Mouse (Mus musculus) limb, embryonic 13.5 days (tissue): ENCODE data around the gene C130050O18Rik. TPM values are rescaled to one million over a fixed set of nuclear protein-coding genes. Genes with fewer than 3 reads are reported as not detected.

ENCODE experiments used
- ATAC-seq: fragments of 200-750 bp; cut with Nextera tagmentation; 2 replicates; pipeline ENCODE4 v1.8.0; 2017; ENCODE audit warnings: low read depth, moderate number of reproducible peaks, moderate TSS enrichment; ENCODE audit not compliant: low FRiP score
- H3K27ac ChIP-seq: fragments of 300-500 bp; sonication (generic); 2 replicates; pipeline ENCODE4 v1.5.1; 2015; ENCODE audit warnings: inconsistent platforms, mild to moderate bottlenecking, moderate library complexity
- H3K27me3 ChIP-seq: fragments of 300-500 bp; sonication (generic); 2 replicates; pipeline ENCODE4 v1.6.1; 2015; ENCODE audit warnings: mild to moderate bottlenecking, inconsistent platforms
- H3K36me3 ChIP-seq: fragments of 300-500 bp; sonication (generic); 2 replicates; pipeline ENCODE4 v1.6.1; 2015; ENCODE audit warnings: inconsistent platforms, mild to moderate bottlenecking, moderate library complexity
- H3K4me1 ChIP-seq: fragments of 300-500 bp; sonication (generic); 2 replicates; pipeline ENCODE4 v1.6.1; 2015; ENCODE audit warnings: inconsistent platforms
- H3K4me2 ChIP-seq: fragments of 300-500 bp; sonication (generic); replicated peaks from 2 replicates; pipeline ENCODE4 v1.6.1; 2015; ENCODE audit warnings: inconsistent platforms, mild to moderate bottlenecking, moderate library complexity
- H3K4me3 ChIP-seq: fragments of 300-500 bp; sonication (generic); 2 replicates; pipeline ENCODE4 v1.5.1; 2015; ENCODE audit warnings: moderate library complexity, mild to moderate bottlenecking, inconsistent platforms
- H3K9ac ChIP-seq: fragments of 300-500 bp; sonication (generic); 2 replicates; pipeline ENCODE4 v1.6.1; 2015; ENCODE audit warnings: mild to moderate bottlenecking, inconsistent platforms
- H3K9me3 ChIP-seq: fragments of 300-500 bp; sonication (generic); 2 replicates; pipeline ENCODE4 v1.6.1; 2016; ENCODE audit warnings: inconsistent platforms
- WGBS: fragments of 180-500 bp; shearing (Covaris S2); methylation state at CpG from one replicate; pipeline ENCODE4 v1.1.7; 2015; 5-methylcytosine and 5-hydroxymethylcytosine counted together
- polyA plus RNA-seq: library from polyadenylated mRNA; unstranded; fragments of >200 nt; fragmentation: Nextera tagmentation; extraction: Ambion mirVana; gene quantifications from 2 replicates; pipeline ENCODE4 v1.2.1, GENCODE M21; 2015

Gene C130050O18Rik
- polyA plus RNA-seq, 1 experiment from 2014 or later = 3.5 TPM

GRCm38 (mm10) chr5:139437769-139438168 is 32.7 kb downstream of the C130050O18Rik start:
- ATAC-seq = no peak
- peaks cover 5% of the 10 kb centered on the region; the same call in 1 of the 2 replicates for H3K36me3 ChIP-seq
- no peak overlapping the region for H3K27ac ChIP-seq
- no peaks in the 10 kb centered on the region for H3K27me3 ChIP-seq
- H3K9me3 ChIP-seq = no peaks in the 10 kb centered on the region
- H3K4me1 ChIP-seq = peaks cover 22% of the 10 kb centered on the region
- WGBS = 88% methylated on average over 4 of the region's 4 CpGs
- H3K4me2 ChIP-seq = no peak overlapping the region
- H3K9ac ChIP-seq = no peak overlapping the region
- H3K4me3 ChIP-seq = no peak overlapping the region

DNA sequence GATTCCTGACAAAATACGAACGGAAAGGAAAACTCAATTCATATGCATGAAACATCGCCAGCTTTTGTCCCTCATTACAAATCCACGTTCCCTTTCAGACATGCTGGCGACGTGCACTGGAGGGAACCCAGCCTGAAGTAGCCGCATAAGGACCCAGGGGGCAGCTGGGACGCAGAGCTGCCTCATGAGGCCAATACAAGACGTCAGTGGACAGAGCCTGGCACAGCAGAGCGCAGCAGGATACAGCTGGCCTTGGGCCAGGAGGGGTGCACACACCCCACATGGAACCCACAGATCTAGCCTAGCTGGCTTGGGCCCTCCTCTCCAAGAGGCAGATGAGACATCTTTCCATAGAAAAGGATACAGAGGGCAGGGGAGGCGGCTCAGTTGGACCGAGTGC is 33.4 kb downstream of the C130050O18Rik start:
- H3K27me3 ChIP-seq = no peaks in the 10 kb centered on the region
- H3K4me2 ChIP-seq = no peak overlapping the region
- H3K9me3 ChIP-seq = no peaks in the 10 kb centered on the region
- 86% methylated on average over 12 of the region's 12 CpGs for WGBS
- H3K36me3 ChIP-seq = peaks cover 5% of the 10 kb centered on the region; the same call in 1 of the 2 replicates
- H3K27ac ChIP-seq = no peak overlapping the region
- H3K4me1 ChIP-seq = peaks cover 22% of the 10 kb centered on the region
- no peak for ATAC-seq
- no peak overlapping the region for H3K9ac ChIP-seq
- no peak overlapping the region for H3K4me3 ChIP-seq

DNA sequence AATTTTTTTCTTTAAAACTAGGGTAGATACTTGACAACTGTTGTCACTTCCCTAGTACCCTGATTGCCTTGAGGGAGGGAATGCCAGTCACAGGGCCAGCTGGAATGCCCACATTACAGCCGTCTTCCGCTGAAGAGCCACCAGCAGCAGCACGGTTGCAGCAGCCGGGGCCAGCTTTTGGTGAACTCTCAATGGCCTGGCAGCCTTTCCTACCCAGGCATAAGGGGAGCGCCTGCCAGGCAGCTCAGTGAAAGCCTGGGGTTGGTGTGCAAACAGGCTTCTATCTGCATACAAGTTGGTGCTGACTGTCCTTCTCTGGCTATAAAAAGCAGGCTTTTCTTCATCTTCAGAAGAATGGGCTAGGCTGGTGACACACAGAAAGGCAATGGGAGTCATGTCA is 35.4 kb downstream of the C130050O18Rik start:
- Histone ChIP-seq H3K9ac (no peak overlapping the region), H3K4me2 (no peak overlapping the region), H3K36me3 (peaks cover 5% of the 10 kb centered on the region; the same call in 1 of the 2 replicates), H3K4me1 (peaks cover 6% of the 10 kb centered on the region; the same call in 1 of the 2 replicates), H3K9me3 (no peaks in the 10 kb centered on the region), H3K27ac (no peak overlapping the region), H3K4me3 (no peak overlapping the region), H3K27me3 (no peaks in the 10 kb centered on the region)
- ATAC-seq = no peak
- WGBS = 92% methylated on average over 5 of the region's 5 CpGs

- Histone ChIP-seq H3K4me3 (no peak overlapping the region), H3K9me3 (no peaks in the 10 kb centered on the region), H3K27ac (no peak overlapping the region), H3K36me3 (peaks cover 5% of the 10 kb centered on the region; the same call in 1 of the 2 replicates), H3K27me3 (no peaks in the 10 kb centered on the region), H3K4me1 (peaks cover 5% of the 10 kb centered on the region; the same call in 1 of the 2 replicates), H3K9ac (no peak overlapping the region), H3K4me2 (no peak overlapping the region)
- 91% methylated on average over 11 of the region's 11 CpGs for WGBS
- ATAC-seq = no peak
Measured at GRCm38 (mm10) chr5:139440926-139441725, 36.0 kb downstream of the C130050O18Rik start.

DNA sequence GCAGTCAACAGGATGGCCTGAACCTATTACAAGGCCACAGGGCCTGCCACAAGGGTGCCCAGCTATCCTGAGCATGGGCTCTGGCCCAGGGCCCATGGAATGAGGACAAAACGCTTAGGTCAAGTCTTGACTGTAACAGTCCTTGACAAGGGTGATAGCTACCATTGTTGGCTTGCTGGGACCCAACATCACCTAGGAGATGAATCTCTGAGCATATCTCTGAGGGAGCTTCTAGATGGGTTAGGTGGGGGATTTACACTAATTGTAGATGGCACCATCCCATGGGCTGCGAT is 36.6 kb downstream of the C130050O18Rik start:
- Histone ChIP-seq H3K27ac (no peak overlapping the region), H3K4me1 (peaks cover 5% of the 10 kb centered on the region; the same call in 1 of the 2 replicates), H3K27me3 (no peaks in the 10 kb centered on the region), H3K36me3 (peaks cover 2% of the 10 kb centered on the region; the same call in 1 of the 2 replicates), H3K9me3 (no peaks in the 10 kb centered on the region), H3K9ac (no peak overlapping the region), H3K4me2 (no peak overlapping the region), H3K4me3 (no peak overlapping the region)
- 93% methylated on average over 2 of the region's 2 CpGs for WGBS
- no peak for ATAC-seq

- Histone ChIP-seq H3K36me3 (no peaks in the 10 kb centered on the region), H3K9me3 (no peaks in the 10 kb centered on the region), H3K27ac (peak overlapping the region; percentile 10; the same call in 1 of the 2 replicates), H3K4me2 (no peak overlapping the region), H3K27me3 (no peaks in the 10 kb centered on the region), H3K4me1 (peaks cover 5% of the 10 kb centered on the region; the same call in 1 of the 2 replicates), H3K9ac (0 out of 2 replicates have a peak overlapping the region, but pooled peaks have one; percentile 19), H3K4me3 (no peak overlapping the region)
- WGBS = 76% methylated on average over 12 of the region's 12 CpGs
- ATAC-seq = no peak
Measured at GRCm38 (mm10) chr5:139442428-139442827, 37.3 kb downstream of the C130050O18Rik start.

DNA sequence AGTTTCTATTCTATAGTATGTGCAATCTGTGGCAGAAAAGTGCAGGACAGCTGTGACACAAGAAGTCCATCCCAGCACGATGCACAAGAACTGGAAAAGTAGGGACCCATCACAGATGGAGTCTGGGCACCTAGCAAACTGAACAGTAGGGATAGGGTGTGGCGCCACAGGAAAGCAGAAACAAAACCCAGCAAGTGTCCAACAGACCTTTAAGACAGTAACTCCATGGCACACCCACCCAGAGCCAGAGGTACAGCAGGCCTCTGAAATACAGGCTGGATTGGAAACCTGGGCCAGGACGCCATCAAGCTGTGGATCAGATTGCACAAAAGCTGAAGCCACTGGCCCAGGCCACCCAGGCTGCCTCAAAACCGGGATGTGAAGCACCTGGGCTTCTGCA is 37.9 kb downstream of the C130050O18Rik start:
- H3K27me3 ChIP-seq = no peaks in the 10 kb centered on the region
- H3K4me3 ChIP-seq = no peak overlapping the region
- 0 out of 2 replicates have a peak overlapping the region, but pooled peaks have one; percentile 10 for H3K27ac ChIP-seq
- ATAC-seq = no peak
- 67% methylated on average over 4 of the region's 4 CpGs for WGBS
- no peaks in the 10 kb centered on the region for H3K9me3 ChIP-seq
- H3K4me2 ChIP-seq = no peak overlapping the region
- no peaks in the 10 kb centered on the region for H3K36me3 ChIP-seq
- no peak overlapping the region for H3K9ac ChIP-seq
- H3K4me1 ChIP-seq = peaks cover 5% of the 10 kb centered on the region; the same call in 1 of the 2 replicates

GRCm38 (mm10) chr5:139445258-139445657 is 40.2 kb downstream of the C130050O18Rik start:
- no peak for ATAC-seq
- WGBS = 91% methylated on average over 8 of the region's 8 CpGs
- Histone ChIP-seq H3K27ac (no peak overlapping the region), H3K36me3 (no peaks in the 10 kb centered on the region), H3K9ac (no peak overlapping the region), H3K9me3 (no peaks in the 10 kb centered on the region), H3K27me3 (no peaks in the 10 kb centered on the region), H3K4me1 (peaks cover 11% of the 10 kb centered on the region), H3K4me2 (no peak overlapping the region), H3K4me3 (no peak overlapping the region)

- peaks cover 8% of the 10 kb centered on the region; the same call in 1 of the 2 replicates for H3K36me3 ChIP-seq
- no peak overlapping the region for H3K27ac ChIP-seq
- H3K27me3 ChIP-seq = no peaks in the 10 kb centered on the region
- H3K4me2 ChIP-seq = no peak overlapping the region
- peaks cover 9% of the 10 kb centered on the region for H3K4me1 ChIP-seq
- no peaks in the 10 kb centered on the region for H3K9me3 ChIP-seq
- ATAC-seq = no peak
- WGBS = 71% methylated on average over 6 of the region's 6 CpGs
- H3K9ac ChIP-seq = no peak overlapping the region
- H3K4me3 ChIP-seq = no peak overlapping the region
Measured at GRCm38 (mm10) chr5:139448025-139448424, 42.9 kb downstream of the C130050O18Rik start.

GRCm38 (mm10) chr5:139449161-139449791 is 44.2 kb downstream of the C130050O18Rik start:
- peaks cover 15% of the 10 kb centered on the region; the same call in 1 of the 2 replicates for H3K36me3 ChIP-seq
- no peak for ATAC-seq
- H3K27me3 ChIP-seq = no peaks in the 10 kb centered on the region
- H3K9me3 ChIP-seq = no peaks in the 10 kb centered on the region
- no peak overlapping the region for H3K4me3 ChIP-seq
- 65% methylated on average over 5 of the region's 5 CpGs for WGBS
- peak overlapping the region; percentile 27; the same call in 1 of the 2 replicates for H3K9ac ChIP-seq
- H3K27ac ChIP-seq = no peak overlapping the region
- peaks cover 9% of the 10 kb centered on the region for H3K4me1 ChIP-seq
- no peak overlapping the region for H3K4me2 ChIP-seq

DNA sequence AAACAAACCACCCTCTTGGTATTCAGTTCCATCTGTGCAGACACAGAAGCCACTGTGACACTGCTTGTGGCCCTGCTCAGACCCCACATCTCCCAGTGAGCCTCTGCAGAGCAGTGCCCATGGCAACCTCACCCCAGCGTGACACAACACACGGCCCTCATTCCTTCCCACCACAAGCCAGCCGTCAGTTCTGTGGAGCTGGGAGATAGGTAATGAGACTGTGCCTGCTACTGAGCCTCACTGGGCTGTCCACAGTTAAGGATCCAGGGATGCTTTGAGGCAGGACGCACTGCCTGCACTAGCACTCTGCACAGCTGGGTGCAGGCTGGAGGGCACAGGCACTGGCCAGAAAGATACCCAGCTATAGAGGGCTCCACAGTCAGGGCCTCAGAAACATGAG is 44.8 kb downstream of the C130050O18Rik start:
- Histone ChIP-seq H3K4me1 (peaks cover 9% of the 10 kb centered on the region), H3K9ac (peak overlapping the region; percentile 27; the same call in 1 of the 2 replicates), H3K27me3 (no peaks in the 10 kb centered on the region), H3K9me3 (no peaks in the 10 kb centered on the region), H3K36me3 (peaks cover 17% of the 10 kb centered on the region; the same call in 1 of the 2 replicates), H3K4me3 (no peak overlapping the region), H3K4me2 (no peak overlapping the region), H3K27ac (no peak overlapping the region)
- WGBS = 52% methylated on average over 4 of the region's 4 CpGs
- ATAC-seq = no peak

GRCm38 (mm10) chr5:139453031-139453430 is 48.0 kb downstream of the C130050O18Rik start:
- Histone ChIP-seq H3K9me3 (no peaks in the 10 kb centered on the region), H3K9ac (no peak overlapping the region), H3K4me1 (peaks cover 9% of the 10 kb centered on the region), H3K4me3 (no peak overlapping the region), H3K36me3 (peaks cover 20% of the 10 kb centered on the region; the same call in 1 of the 2 replicates), H3K4me2 (no peak overlapping the region), H3K27ac (no peak overlapping the region), H3K27me3 (no peaks in the 10 kb centered on the region)
- ATAC-seq = no peak
- WGBS = 90% methylated on average over 10 of the region's 10 CpGs
